Mouse (Mus musculus): ENCODE measurements around the gene Osbpl3.

- TF ChIP-seq CTCF (IDR thresholded peaks at IDR 0.05; ENCODE audit: insufficient read depth, low read depth, low read length), result no peak
- TF ChIP-seq POLR2A (IDR thresholded peaks at IDR 0.05; ENCODE audit: insufficient read depth, low read depth, low read length), result no peak
These were observed 156.9 kb downstream of the Osbpl3 start for GRCm38 (mm10) chr6:50299071-50299470.

All from olfactory bulb, adult 2 months (tissue).